Mouse (Mus musculus) frontal cortex, postnatal 14 days (tissue): ENCODE measurements at regions not wholly inside any gene's neighbourhood (a gene's known extent, or its start where the extent isn't known, plus 50 kb on each side); places are given as distances from the start of the nearest gene placed in this dataset.

Experiments used
- DNase-seq, 2 experiments: peaks; one replicate each; pipeline ENCODE4 v3.0.0; 2022; ENCODE audit warnings: low spot score in 2 of 2

DNA sequence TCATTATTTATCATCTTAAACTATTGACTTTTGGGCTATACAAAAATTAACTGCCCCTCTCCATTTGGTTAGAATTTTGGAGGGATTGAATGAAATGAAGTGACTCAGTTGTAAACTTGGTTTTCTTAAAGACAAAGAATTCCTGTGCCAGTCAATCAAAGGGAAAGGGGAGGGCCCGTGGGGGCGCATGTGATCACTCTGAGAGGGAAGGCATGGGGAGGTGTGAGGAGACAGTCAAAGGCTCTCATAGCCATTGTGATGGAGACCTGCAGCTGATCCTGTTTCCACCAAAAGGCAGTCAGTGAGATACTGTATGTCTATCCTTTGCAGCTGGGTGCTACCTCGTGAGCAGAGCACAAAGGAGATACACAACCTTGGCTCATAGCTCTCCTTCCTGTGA lies 156.6 kb upstream of the Slc24a2 start:
- DNase-seq, result no peak

DNA sequence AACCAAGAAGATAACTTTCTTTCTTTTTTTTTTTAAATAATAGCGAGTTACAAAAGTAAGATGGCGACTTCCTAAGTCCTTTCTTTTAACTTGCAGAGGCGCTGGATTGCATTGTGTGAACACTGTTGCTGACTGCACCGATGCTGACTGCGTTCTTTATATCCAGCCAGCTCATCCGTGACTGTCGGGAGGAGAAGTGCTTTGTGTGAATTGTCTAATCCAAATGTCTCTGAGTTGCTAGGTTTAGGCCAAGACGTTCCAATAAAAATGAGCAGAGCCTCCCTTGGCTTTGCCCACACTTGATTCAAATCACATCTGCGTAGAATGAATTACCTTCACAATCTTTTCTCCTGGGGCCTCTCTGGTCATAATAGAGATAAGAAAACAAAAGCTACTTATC lies 156.0 kb upstream of the Slc24a2 start:
- DNase-seq, result no peak

- DNase-seq, result no peak
Observed at GRCm38 (mm10) chr4:87385221-87385739, 155.0 kb upstream of the Slc24a2 start.

- no peak for DNase-seq
Observed at GRCm38 (mm10) chr4:87384469-87385044, 154.3 kb upstream of the Slc24a2 start.

DNA sequence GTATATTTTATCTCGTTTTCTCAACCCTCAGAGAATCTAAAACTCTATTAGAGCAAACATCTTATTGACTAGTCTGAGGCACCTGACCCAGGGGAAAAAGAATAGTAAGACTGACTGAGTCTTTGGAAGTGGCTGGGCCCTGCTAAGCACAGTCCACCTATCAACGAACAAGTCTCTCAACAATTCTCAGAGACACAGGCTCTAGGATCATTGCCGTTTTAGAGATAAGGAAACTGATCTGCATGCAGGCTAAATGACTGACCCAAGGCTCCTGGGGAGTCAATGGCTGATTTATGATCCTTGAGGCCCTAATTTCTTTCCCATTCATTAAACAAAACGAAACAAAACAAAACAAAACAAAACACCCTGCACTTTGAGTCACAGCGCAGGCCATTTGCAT lies 150.4 kb upstream of the Slc24a2 start:
- DNase-seq, result no peak

DNA sequence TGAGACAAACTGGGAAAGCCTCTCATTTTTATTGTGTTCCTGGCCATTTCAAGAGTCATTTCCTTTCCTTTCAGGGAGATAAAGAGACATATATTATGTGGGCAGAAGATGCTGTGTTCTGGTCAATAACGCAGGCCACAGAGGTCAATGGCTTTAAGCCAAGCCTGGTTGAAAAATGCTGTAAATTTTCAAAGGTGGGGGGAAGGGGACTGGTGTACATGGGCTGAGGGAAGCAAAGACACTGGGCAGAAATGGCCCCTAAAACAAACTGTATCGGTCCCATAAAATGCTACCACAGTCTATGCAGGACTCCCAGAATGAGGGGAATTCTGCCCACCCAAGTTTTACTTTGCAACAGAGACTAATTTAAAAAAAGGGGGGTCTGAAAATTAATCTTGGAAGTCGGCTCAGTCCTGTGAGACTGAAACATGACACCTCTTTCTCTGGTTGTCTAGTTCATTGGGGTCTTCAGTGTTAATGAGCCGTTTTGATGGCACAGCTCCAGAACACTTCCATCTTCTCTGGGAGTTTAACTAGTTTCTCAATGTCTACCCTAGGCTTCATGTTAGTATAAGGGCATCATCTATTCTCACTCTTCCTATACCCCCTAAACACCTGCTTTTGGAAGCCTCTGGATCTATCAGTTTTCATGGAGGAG lies 149.4 kb upstream of the Slc24a2 start:
- DNase-seq, result no peak

DNA sequence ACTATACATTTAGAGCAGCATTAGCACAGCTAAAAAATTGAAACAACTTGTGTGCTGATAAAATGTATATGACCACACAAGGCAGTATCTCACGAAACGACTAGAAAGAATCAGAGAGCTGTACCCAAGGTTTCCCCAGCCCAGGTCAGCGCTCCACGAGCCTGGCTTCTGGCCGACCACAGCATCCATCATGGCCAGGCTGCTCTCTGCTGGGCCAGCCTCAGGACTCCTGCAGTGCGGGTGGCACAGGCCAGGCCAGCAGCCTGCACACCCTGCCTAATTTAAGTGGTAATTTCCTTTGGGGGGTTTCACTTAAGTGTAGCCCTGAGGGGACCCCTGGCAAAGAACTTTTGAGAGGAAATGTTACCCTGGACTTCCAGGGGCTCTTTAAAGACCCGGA lies 141.7 kb upstream of the Slc24a2 start:
- DNase-seq, result no peak

GRCm38 (mm10) chr4:87369626-87370234 lies 139.5 kb upstream of the Slc24a2 start:
- DNase-seq, result no peak

DNA sequence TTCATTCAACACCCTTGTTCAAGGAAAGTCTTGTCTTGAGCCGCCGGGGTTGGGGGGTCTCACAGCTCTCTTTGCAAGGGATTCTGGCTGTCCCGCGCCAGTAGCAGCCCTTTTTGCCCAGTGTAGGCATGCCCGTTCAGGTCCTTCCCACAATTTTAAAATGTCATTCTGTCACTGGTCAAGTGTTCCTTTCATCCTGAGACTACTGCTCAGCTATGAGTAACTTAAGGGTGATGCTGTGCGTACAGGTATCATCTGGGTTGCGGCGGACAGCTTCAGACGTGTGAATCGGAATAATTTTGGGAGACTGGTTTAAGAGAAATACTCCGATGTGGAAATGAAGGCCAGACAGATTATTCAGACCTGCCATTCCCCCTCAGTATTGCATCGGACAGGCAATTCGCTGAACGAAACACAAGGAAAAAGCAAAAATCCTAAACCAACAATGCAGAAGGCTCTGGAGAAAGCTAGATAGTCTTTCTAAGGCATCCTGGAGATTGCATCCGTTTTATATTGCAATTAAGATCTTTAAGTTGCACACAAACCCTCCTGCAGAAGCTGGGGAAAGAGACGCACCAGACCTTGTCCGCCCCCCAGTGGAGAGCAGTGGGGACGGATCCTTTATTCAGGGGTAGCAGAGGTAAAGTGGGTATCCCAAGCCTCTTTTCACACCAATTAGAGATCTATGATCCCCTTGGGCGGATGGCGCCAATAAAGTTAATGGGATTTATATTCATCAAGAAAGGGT lies 138.3 kb upstream of the Slc24a2 start:
- DNase-seq, result peak; percentile 40 to 65

- DNase-seq, result peak; percentile 66 to 84
Observed at GRCm38 (mm10) chr4:87367732-87368412, 137.6 kb upstream of the Slc24a2 start.

GRCm38 (mm10) chr4:87362201-87362600 lies 131.9 kb upstream of the Slc24a2 start:
- peak; percentile 38 to 39 for DNase-seq

DNA sequence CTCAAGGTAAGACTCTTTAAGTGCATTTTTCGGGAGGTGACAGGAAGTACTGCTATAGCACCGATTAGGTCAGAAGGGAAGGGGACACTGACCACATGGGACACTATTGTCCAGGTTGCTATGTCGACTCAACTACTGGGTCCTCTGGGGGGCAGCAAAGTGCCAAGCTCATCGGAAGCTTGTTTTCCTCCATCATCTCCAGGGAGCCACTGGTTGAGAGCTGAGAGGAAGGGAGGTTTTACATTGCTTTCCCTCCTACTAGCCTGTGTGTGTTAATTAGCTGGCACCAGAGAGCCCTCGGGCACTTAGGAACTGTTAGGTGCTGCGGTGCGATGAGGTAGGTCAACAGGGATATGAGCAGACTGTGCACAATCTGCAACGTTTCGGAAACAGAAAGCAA lies 129.2 kb upstream of the Slc24a2 start:
- peak in 1 of 2 experiments; percentile 36 for DNase-seq

DNA sequence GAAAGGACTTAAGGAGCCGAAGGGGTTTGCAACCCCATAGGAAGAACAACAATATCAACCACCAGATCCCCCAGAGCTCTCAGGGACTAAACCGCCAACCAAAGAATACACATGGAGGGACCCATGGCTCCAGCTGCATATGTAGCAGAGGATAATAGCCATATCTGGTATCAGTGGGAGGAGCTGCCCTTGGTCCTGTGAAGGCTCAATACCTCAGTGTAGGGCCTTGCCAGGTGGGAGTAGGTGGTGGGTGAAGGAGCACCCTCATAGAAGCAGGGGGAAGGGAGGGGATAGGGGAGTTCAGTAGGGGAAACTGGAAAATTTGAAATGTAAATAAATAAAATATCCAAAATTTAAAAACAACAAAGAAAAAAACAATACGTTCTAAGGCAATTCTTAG lies 128.7 kb upstream of the Slc24a2 start:
- no peak for DNase-seq

- DNase-seq, result no peak
Observed at GRCm38 (mm10) chr4:87332968-87333367, 102.7 kb upstream of the Slc24a2 start.

- DNase-seq, result no peak
Observed at GRCm38 (mm10) chr4:87329136-87329535, 98.9 kb upstream of the Slc24a2 start.

DNA sequence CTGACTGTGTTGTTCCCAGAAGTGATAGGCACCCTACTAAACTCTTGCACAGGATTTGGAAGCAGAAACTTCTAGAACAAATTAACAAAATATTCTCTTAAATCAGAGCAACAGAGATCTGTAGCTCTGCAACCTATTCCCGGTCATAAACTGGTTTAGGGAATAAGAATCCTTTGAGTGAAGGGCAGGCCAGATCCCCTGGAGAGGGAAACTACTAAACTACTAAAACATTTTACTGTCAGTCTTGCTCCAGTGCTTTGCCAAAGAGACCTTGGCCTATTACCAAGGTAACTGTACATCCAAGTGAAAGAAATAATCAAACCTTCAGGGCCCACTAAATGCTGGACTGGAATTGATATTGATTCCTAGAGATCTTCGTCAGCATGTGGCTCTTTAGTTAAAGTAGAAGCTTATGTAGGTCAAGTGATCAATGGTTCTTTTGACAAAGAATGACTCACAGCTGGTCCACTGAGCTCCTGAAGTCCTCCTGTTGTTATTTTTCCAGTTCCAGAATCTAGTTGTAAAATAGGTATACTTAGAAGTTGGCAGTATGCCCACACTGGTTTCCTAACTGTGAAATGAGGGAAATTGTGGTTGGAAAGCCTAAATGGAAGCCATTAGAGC lies 91.6 kb upstream of the Slc24a2 start:
- no peak for DNase-seq

DNA sequence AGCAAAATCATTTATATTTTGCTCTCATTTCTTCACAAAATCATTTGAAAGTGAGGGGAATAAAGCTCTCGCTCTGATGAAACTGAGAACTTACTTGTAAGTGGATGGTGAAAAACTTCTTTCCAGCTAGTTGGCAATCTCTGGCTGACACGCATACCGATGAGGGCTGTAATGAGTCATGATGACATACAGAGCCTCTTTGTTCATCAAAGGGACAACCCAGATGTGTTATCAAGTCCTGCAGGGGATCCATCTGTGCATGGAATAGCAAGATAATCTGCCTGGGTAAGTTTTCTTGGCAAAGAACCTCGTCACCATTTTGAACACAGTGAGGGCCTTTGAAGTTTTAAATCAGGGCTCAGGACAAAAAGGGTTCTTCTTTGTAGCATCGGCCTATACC lies 67.9 kb upstream of the Slc24a2 start:
- DNase-seq, result no peak

DNA sequence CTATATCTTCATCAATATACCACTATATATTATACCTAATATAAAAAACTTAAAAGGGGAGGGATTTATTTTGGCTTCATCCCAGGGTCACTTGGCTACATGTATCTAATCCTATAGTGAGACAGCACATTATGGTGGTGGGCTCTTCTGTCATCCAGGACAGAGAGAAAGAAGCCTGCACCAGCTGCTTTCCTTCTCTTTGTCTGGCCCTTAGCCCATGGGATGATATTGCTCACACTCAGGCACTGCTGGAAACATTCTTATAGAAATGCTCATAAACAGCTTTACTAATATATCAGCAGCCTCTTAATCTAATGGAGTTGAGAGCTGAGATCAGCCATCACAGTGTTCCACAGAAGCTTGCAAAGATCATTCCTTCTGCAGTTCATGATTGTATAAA lies 64.3 kb upstream of the Slc24a2 start:
- DNase-seq, result no peak
